Mouse (Mus musculus) liver, adult 2 months (tissue): Measurements from ENCODE around the gene Gm884.

Experiments
- CTCF ChIP-seq: fragments of 200-500 bp; IDR thresholded peaks from 2 replicates; pipeline ENCODE4 v1.5.1; 2011; ENCODE audit warnings: low read depth, low read length, control low read depth
- POLR2A ChIP-seq: fragments of 200-500 bp; IDR thresholded peaks from 2 replicates; pipeline ENCODE4 v1.6.1; 2011; ENCODE audit warnings: low read length, control low read depth; ENCODE audit not compliant: insufficient read depth; ENCODE audit errors: extremely low read depth

DNA sequence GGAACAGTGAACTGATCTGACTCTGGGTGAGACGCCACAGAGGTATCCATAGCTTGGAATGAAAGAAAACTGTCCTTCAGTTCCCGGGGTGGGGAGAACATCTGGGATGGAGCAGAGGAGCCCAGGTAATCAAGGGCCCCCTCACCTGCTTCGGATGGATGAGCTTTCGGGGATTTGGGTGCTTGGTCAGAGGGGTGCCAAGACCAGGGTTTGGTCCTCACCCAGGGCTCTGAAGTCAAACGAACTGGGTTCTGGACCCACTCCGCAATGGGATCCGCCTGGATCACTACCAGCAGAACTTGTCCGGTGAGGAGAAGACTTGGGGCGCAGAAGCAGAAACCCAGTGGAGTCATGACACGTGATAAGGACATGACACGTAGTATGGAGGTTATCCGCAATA, 116.4 kb downstream of the Gm884 start, which contains the start of gene Lrrc37a:
- no peak for TF ChIP-seq CTCF
- no peak for TF ChIP-seq POLR2A
